Mouse (Mus musculus) heart, embryonic 11.5 days (tissue): Measurements from ENCODE around the gene Heatr4. TPM values are rescaled to one million over a fixed set of nuclear protein-coding genes. Genes with fewer than 3 reads are reported as not detected.

ENCODE experiments used
- polyA plus RNA-seq: library from polyadenylated mRNA; unstranded; fragments of >200 nt; fragmentation: Nextera tagmentation; extraction: Ambion mirVana; gene quantifications from 2 replicates; pipeline ENCODE4 v1.2.1, GENCODE M21; 2014

The Heatr4 gene
- polyA plus RNA-seq, 1 experiment from 2014 or later, result not detected

Other genes with a start within 250 kb of the Heatr4 start
- gene Papln, start 221.2 kb downstream of the Heatr4 start, polyA plus RNA-seq, result 0.10 TPM in 1 of 2 replicates, not detected in the other
- 34.3 and 41.7 TPM in 2 replicates for gene Numb, start 62.9 kb downstream of the Heatr4 start, polyA plus RNA-seq
- gene Riox1, start 34.2 kb downstream of the Heatr4 start, polyA plus RNA-seq, result 9.6 and 10.4 TPM in 2 replicates
- 33.0 and 35.5 TPM in 2 replicates for gene Acot2, start 3.0 kb upstream of the Heatr4 start, polyA plus RNA-seq
- 19.3 and 20.7 TPM in 2 replicates for gene Acot1, start 24.6 kb upstream of the Heatr4 start, polyA plus RNA-seq
- 0.37 and 0.43 TPM in 2 replicates for gene Acot4, start 53.5 kb upstream of the Heatr4 start, polyA plus RNA-seq
- gene Gm49366, start 54.1 kb upstream of the Heatr4 start, polyA plus RNA-seq, result not detected in 2 replicates
- 0.13 and 0.67 TPM in 2 replicates for gene Acot3, start 67.3 kb upstream of the Heatr4 start, polyA plus RNA-seq
- not detected in 2 replicates for gene Acot5, start 84.5 kb upstream of the Heatr4 start, polyA plus RNA-seq
- 0.89 and 1.0 TPM in 2 replicates for gene Acot6, start 115.8 kb upstream of the Heatr4 start, polyA plus RNA-seq
- 2.9 and 3.1 TPM in 2 replicates for gene Dnal1, start 129.5 kb upstream of the Heatr4 start, polyA plus RNA-seq
- 0.50 and 0.62 TPM in 2 replicates for gene Pnma1, start 163.6 kb upstream of the Heatr4 start, polyA plus RNA-seq
- 5.9 and 7.1 TPM in 2 replicates for gene Elmsan1, start 234.0 kb upstream of the Heatr4 start, polyA plus RNA-seq